Mouse (Mus musculus): ENCODE data around the gene Invs.

DNA sequence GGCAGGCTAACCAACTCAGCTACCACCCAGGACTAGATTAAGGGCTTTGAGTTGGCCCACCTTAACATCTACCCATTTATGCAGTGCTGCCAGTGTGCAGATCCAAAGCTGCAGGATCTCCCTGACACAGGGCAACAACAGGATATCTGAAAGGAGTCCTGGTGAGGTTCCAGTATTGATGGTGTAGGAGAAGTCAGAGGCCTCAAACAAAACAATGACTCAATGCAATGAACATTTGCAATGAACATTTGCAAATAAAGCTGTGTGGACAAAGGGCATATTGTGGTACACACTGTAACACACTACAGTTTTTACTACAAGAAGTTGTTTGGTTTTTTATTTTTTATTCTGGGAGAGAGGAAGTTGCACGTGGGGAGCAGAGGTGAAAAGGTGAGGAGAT, 181.5 kb downstream of the Invs start:
- TF ChIP-seq POLR2A (IDR thresholded peaks at IDR 0.05; ENCODE audit: insufficient read depth, low read depth, low read length) = no peak
- TF ChIP-seq CTCF (IDR thresholded peaks at IDR 0.05; ENCODE audit: insufficient read depth, low read depth, low read length) = no peak
